Mouse (Mus musculus) cerebellum, adult 9-10 months (tissue): ENCODE results near the gene Apobec2.
"Not testable (repeated sequence)": the region's sequence is repeated elsewhere in the genome, so short reads cannot be mapped to it uniquely, and the experiment has no call there.

Experiments
- DNase-seq: peaks from one replicate; pipeline ENCODE4 v3.0.0; 2022

The Apobec2 gene

GRCm38 (mm10) chr17:48432158-48432980 lies at the start of gene Apobec2:
TSS of gene Apobec2 (minus strand) at chr17:48432930.
- DNase-seq = no peak

GRCm38 (mm10) chr17:48479952-48480351 lies 47.2 kb upstream of the Apobec2 start:
- DNase-seq = no peak

GRCm38 (mm10) chr17:48475444-48475843 lies 42.7 kb upstream of the Apobec2 start:
- DNase-seq = peak; percentile 22

- not testable (repeated sequence) for DNase-seq
Observed at GRCm38 (mm10) chr17:48474282-48474681, 41.6 kb upstream of the Apobec2 start.

GRCm38 (mm10) chr17:48467395-48468231 lies 34.9 kb upstream of the Apobec2 start:
- DNase-seq = peak; percentile 90

- DNase-seq = no peak
Observed at GRCm38 (mm10) chr17:48466769-48467394, 34.2 kb upstream of the Apobec2 start.

- no peak for DNase-seq
Observed at GRCm38 (mm10) chr17:48463391-48463790, 30.7 kb upstream of the Apobec2 start.

- no peak for DNase-seq
Observed at GRCm38 (mm10) chr17:48462096-48462495, 29.4 kb upstream of the Apobec2 start.

GRCm38 (mm10) chr17:48457971-48458653 lies 25.4 kb upstream of the Apobec2 start:
- no peak for DNase-seq

- DNase-seq = no peak
Observed at GRCm38 (mm10) chr17:48455955-48456354, 23.2 kb upstream of the Apobec2 start.

- no peak for DNase-seq
Observed at GRCm38 (mm10) chr17:48454688-48455087, 22.0 kb upstream of the Apobec2 start, which contains the start of gene Unc5cl. TSS of gene Unc5cl (plus strand) at chr17:48454901.

GRCm38 (mm10) chr17:48454190-48454589 lies 21.5 kb upstream of the Apobec2 start:
- no peak for DNase-seq

- no peak for DNase-seq
Observed at GRCm38 (mm10) chr17:48453489-48453888, 20.8 kb upstream of the Apobec2 start.

GRCm38 (mm10) chr17:48451753-48452444 lies 19.2 kb upstream of the Apobec2 start:
- DNase-seq = no peak

- no peak for DNase-seq
Observed at GRCm38 (mm10) chr17:48451353-48451675, 18.6 kb upstream of the Apobec2 start, which contains the start of gene Tspo2. TSS of gene Tspo2 (minus strand) at chr17:48451522.

- no peak for DNase-seq
Observed at GRCm38 (mm10) chr17:48450666-48451352, 18.1 kb upstream of the Apobec2 start.

- no peak for DNase-seq
Observed at GRCm38 (mm10) chr17:48447675-48448074, 14.9 kb upstream of the Apobec2 start.

GRCm38 (mm10) chr17:48443542-48444145 lies 10.9 kb upstream of the Apobec2 start:
- DNase-seq = no peak

- no peak for DNase-seq
Observed at GRCm38 (mm10) chr17:48442745-48443457, 10.2 kb upstream of the Apobec2 start.

GRCm38 (mm10) chr17:48437421-48437911 lies 4.7 kb upstream of the Apobec2 start:
- DNase-seq = no peak
